Mouse (Mus musculus) cortical plate, adult 2 months (tissue): ENCODE results near the gene Zbtb16.

Experiments
- CTCF ChIP-seq: fragments of 200-500 bp; IDR thresholded peaks from 2 replicates; pipeline ENCODE4 v1.5.1; 2011; ENCODE audit warnings: mild to moderate bottlenecking, control low read depth, low read length; ENCODE audit not compliant: insufficient read depth; ENCODE audit errors: extremely low read depth
- POLR2A ChIP-seq: fragments of 200-500 bp; IDR thresholded peaks from 2 replicates; pipeline ENCODE4 v1.6.1; 2011; ENCODE audit warnings: mild to moderate bottlenecking, low read length, control low read depth; ENCODE audit not compliant: insufficient read depth; ENCODE audit errors: extremely low read depth

DNA sequence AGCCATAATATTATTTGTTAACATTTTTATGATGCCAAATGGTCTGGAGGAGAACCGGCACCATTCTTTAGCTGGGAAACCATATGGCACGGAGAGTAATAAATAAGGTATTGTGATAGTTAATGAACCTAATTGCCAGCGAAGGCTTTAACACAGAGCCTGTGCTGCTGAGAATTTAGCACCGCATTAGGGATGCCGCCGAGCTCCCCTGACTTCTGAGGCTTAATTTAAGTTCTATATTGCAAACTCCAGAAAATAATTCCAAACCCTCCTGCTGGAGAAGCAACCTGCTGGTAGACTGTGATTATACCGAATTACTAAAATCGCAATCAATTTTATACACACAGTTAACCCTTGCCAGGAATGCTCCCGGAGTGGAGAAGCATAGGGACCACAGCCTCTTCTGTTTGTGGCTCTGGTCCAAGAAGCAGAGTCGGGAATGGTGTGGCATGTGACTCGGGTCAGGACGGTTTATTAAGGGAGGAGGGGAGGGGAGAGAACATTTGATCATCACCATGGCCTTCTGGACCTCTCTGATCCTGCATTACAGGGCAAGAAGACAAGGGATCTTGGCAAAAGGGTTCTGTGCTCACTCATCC lies 30.6 kb upstream of the Zbtb16 start:
- TF ChIP-seq CTCF (no peak), POLR2A (no peak)
